Mouse (Mus musculus) limb, embryonic 14.5 days (tissue): ENCODE measurements around the gene Slc6a21. TPM values are rescaled to one million over a fixed set of nuclear protein-coding genes. Genes with fewer than 3 reads are reported as not detected.
A peak's percentile ranks its signal among the peaks of the same experiment; 100 is the strongest.
"Not testable (repeated sequence)": the region's sequence is repeated elsewhere in the genome, so short reads cannot be mapped to it uniquely, and the experiment has no call there.

Source experiments
- ATAC-seq: fragments of 200-750 bp; cut with Nextera tagmentation; 2 replicates; pipeline ENCODE4 v1.8.0; 2017; ENCODE audit warnings: low read depth, moderate number of reproducible peaks, moderate TSS enrichment; ENCODE audit not compliant: low FRiP score
- DNase-seq: peaks from one replicate; pipeline ENCODE4 v3.0.0-alpha.2; 2015; ENCODE audit warnings: low spot score
- H3K27ac ChIP-seq: fragments of 300-500 bp; sonication (generic); replicated peaks from 2 replicates; pipeline ENCODE4 v1.5.1; 2014; ENCODE audit warnings: low read depth, mild to moderate bottlenecking, low read length, moderate library complexity, mixed read lengths
- H3K27me3 ChIP-seq: fragments of 300-500 bp; sonication (generic); 2 replicates; pipeline ENCODE4 v1.6.1; 2014; ENCODE audit warnings: low read length, mixed read lengths; ENCODE audit not compliant: control insufficient read depth, insufficient read depth
- H3K36me3 ChIP-seq: fragments of 300-500 bp; sonication (generic); 2 replicates; pipeline ENCODE4 v1.6.1; 2014; ENCODE audit warnings: mild to moderate bottlenecking, low read length, moderate library complexity, mixed read lengths; ENCODE audit not compliant: control insufficient read depth, insufficient read depth
- H3K4me1 ChIP-seq: fragments of 300-500 bp; sonication (generic); 2 replicates; pipeline ENCODE4 v1.6.1; 2014; ENCODE audit warnings: antibody characterized with exemption, low read length, mixed read lengths; ENCODE audit not compliant: control insufficient read depth, insufficient read depth
- H3K4me2 ChIP-seq: fragments of 300-500 bp; sonication (generic); replicated peaks from 2 replicates; pipeline ENCODE4 v1.6.1; 2014; ENCODE audit warnings: low read depth, mild to moderate bottlenecking, low read length, moderate library complexity; ENCODE audit not compliant: severe bottlenecking
- H3K4me3 ChIP-seq: fragments of 300-500 bp; sonication (generic); replicated peaks from 2 replicates; pipeline ENCODE4 v1.5.1; 2014; ENCODE audit warnings: low read length
- H3K9ac ChIP-seq: fragments of 300-500 bp; sonication (generic); 2 replicates; pipeline ENCODE4 v1.6.1; 2014; ENCODE audit warnings: mild to moderate bottlenecking, low read depth, low read length, moderate library complexity; ENCODE audit not compliant: severe bottlenecking
- H3K9me3 ChIP-seq: fragments of 300-500 bp; sonication (generic); 2 replicates; pipeline ENCODE4 v1.6.1; 2016; ENCODE audit warnings: low read length; ENCODE audit not compliant: control insufficient read depth
- POLR2A ChIP-seq: fragments of 200-500 bp; IDR thresholded peaks from 2 replicates; pipeline ENCODE4 v1.8.0; 2012; ENCODE audit warnings: inconsistent platforms, mild to moderate bottlenecking, moderate library complexity, borderline replicate concordance; ENCODE audit not compliant: insufficient read depth, insufficient read length; ENCODE audit errors: extremely low read depth
- WGBS: fragments of 180-500 bp; shearing (Covaris S2); extraction: QIAGEN DNeasy Blood & Tissue Kit; methylation state at CpG from one replicate; pipeline ENCODE4 v1.1.7; 2014; 5-methylcytosine and 5-hydroxymethylcytosine counted together
- polyA plus RNA-seq, 2 experiments: library from polyadenylated mRNA; depleted of rRNA in 1 of 2; stranded (reverse) in 1 of 2; unstranded in 1 of 2; fragments of >200 nt; fragmentation: Nextera tagmentation in 1 of 2; extraction: Ambion mirVana in 1 of 2; gene quantifications; 2 replicates each; pipeline versions ENCODE4 v1.2.1 to v1.2.3; 2012 to 2014

Slc6a21 gene
- polyA plus RNA-seq, 2 experiments: not detected

DNA sequence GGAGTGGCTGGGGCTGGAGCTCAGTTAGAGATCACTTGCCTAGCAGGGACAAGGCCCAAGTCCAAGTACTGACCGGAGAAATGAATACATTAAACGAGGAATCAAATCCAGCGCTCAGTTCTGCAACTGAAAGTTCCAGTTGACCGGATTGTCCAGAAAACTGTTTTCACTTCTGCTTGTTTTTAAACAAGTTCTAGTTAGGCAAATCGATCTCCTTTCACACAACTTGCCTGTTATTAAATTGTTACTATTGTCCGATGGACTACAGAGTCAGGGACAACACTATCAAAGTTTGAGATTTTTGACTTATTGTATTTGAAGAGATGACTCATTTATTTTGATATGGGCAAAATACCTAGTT, 35.9 kb upstream of the Slc6a21 start:
- 77% methylated on average over 6 of the region's 6 CpGs for WGBS
- Histone ChIP-seq H3K9ac (peak overlapping the region; percentile 46; the same call in 1 of the 2 replicates), H3K9me3 (no peaks in the 10 kb centered on the region), H3K4me3 (peak overlapping the region; percentile 29; the same call in 1 of the 2 replicates), H3K36me3 (no peaks in the 10 kb centered on the region), H3K27me3 (no peaks in the 10 kb centered on the region), H3K27ac (no peak overlapping the region), H3K4me1 (peaks cover 7% of the 10 kb centered on the region; the same call in 1 of the 2 replicates), H3K4me2 (peak overlapping the region; percentile 49)
- no peak for DNase-seq
- ATAC-seq: no peak
- no peak for TF ChIP-seq POLR2A

DNA sequence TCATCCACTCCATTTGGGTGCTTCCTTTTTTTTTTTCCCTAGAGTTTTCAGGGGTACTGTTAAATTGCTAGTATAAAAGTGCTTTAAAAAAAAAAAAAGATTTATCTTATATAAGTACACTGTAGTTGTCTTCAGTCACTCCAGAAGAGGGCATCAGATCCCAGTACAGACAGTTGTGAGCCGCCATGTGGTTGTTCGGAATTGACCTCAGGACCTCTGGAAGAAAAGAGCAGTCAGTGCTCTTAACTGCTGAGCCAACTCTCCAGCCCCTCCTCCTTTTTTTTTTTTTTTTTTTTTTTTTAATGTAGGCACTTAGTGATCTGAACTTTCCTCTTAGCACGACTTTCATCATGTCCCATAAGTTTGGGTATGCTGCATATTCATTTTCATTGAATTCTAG, 29.6 kb upstream of the Slc6a21 start:
- H3K4me2 ChIP-seq: no peak overlapping the region
- no peak for TF ChIP-seq POLR2A
- H3K27me3 ChIP-seq: no peaks in the 10 kb centered on the region
- H3K4me3 ChIP-seq: no peak overlapping the region
- 36% methylated on average over 3 of the region's 3 CpGs for WGBS
- H3K27ac ChIP-seq: no peak overlapping the region
- ATAC-seq (no peak), DNase-seq (no peak)
- no peaks in the 10 kb centered on the region for H3K36me3 ChIP-seq
- H3K4me1 ChIP-seq: no peaks in the 10 kb centered on the region
- no peak overlapping the region for H3K9ac ChIP-seq
- no peaks in the 10 kb centered on the region for H3K9me3 ChIP-seq

DNA sequence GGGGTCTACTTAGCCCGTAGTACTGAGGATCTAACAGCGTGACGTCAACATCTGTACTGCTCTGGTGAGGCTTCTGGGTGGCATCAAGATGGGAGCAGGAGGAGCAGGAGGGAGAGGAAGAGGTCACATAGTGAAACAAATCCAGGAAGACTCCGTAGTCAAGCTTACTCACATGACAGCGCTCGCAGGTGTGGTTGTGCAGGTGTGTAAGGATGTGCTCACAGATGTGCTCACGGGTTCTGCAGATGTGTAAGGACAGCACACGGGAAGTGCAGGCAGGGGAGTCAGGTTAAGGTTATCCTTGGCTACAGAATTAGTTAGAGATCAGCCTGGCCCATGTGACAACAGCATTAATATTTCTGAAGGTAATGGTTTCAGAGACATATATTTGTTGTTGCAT, 23.5 kb upstream of the Slc6a21 start:
- no peaks in the 10 kb centered on the region for H3K4me1 ChIP-seq
- no peak overlapping the region for H3K4me3 ChIP-seq
- no peaks in the 10 kb centered on the region for H3K9me3 ChIP-seq
- no peak overlapping the region for H3K27ac ChIP-seq
- 79% methylated on average over 8 of the region's 8 CpGs for WGBS
- no peak overlapping the region for H3K9ac ChIP-seq
- no peak overlapping the region for H3K4me2 ChIP-seq
- no peak for ATAC-seq
- TF ChIP-seq POLR2A: no peak
- DNase-seq: no peak
- H3K27me3 ChIP-seq: no peaks in the 10 kb centered on the region
- H3K36me3 ChIP-seq: no peaks in the 10 kb centered on the region

DNA sequence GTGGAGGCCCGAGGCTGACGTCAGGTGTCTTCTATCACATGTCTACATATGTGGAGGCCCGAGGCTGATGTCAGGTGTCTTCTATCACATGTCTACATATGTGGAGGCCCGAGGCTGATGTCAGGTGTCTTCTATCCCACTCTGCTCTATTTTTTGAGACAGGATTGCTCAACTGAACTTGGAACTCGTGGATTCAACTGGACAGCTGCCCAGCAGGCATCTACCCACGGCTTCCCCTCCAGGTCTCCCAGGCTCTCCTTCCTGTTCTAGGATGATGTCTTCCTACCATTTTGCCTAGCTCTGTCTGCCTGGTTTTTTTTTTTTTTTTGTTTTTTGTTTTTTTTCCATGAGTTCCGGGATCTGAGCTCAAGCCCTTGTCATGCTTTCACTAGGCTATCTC, 21.5 kb upstream of the Slc6a21 start:
- not testable (repeated sequence) for H3K9ac ChIP-seq, ATAC-seq, H3K4me1 ChIP-seq, H3K9me3 ChIP-seq, H3K27ac ChIP-seq, DNase-seq, H3K4me3 ChIP-seq, H3K4me2 ChIP-seq, H3K27me3 ChIP-seq, H3K36me3 ChIP-seq
- WGBS: 82% methylated on average over 5 of the region's 7 CpGs

DNA sequence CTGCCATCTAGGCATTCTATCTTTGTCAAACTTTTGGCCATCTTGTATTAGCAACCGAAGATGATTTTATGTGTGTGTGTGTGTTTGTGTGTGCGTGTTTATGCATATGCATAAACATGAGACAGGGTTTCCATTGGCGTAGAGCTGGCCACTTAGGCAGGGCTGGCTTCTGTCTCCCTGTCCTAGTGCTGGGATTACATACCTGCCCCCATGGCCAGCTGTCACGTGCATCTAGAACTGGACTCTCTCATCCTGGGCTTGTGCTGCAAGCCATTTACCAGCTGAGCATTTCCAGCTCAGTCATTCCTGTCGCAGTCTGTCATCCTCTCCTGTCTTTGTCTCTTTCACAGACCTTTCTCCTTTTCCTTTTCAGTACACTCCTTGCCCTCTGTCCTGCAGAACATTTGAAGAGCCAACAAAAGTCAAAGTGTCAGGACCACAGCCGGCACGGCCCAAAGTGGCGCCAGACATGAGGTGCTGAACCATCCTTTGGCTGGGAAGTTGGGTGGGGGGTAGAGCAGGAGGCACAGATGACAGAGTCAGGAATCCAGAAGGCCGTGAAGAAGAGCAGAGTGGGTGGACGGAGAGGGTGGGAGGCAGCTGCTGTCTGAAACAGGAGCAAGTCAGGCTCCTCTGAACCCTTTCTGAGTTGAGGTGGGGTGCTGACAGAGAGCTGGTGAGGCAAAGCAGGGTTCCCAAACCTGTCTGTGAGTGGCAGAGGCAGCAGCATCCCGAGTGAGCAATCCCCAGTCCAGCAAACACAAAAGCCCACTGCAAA, 20.1 kb upstream of the Slc6a21 start:
- H3K9me3 ChIP-seq: no peaks in the 10 kb centered on the region
- DNase-seq: no peak
- H3K9ac ChIP-seq: no peak overlapping the region
- TF ChIP-seq POLR2A: no peak
- H3K4me2 ChIP-seq: no peak overlapping the region
- ATAC-seq: no peak
- H3K27me3 ChIP-seq: no peaks in the 10 kb centered on the region
- no peak overlapping the region for H3K27ac ChIP-seq
- no peak overlapping the region for H3K4me3 ChIP-seq
- 51% methylated on average over 11 of the region's 11 CpGs for WGBS
- no peaks in the 10 kb centered on the region for H3K36me3 ChIP-seq
- H3K4me1 ChIP-seq: no peaks in the 10 kb centered on the region

DNA sequence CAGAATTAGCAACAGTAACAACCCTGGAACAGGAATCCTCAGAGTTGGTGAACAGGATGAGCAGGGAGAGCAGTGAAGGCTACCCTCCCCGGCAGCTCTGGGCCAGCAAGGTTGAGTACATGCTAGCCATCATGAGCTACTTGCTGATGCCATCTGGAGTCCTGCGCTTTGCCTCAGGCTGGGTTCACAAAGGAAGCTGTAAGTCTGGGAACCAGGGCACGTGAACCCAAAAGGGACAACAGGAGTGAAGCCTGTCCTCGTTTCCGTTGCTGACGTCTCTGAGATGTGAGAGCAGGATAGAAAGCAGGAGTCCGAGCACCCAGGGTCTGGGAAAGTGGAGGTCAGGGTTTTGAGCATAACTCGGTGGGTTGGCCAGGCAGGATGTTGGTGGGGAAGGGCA, 18.0 kb upstream of the Slc6a21 start:
- 77% methylated on average over 8 of the region's 8 CpGs for WGBS
- TF ChIP-seq POLR2A: no peak
- no peak for ATAC-seq
- H3K27me3 ChIP-seq: no peaks in the 10 kb centered on the region
- no peak overlapping the region for H3K9ac ChIP-seq
- H3K9me3 ChIP-seq: no peaks in the 10 kb centered on the region
- no peak for DNase-seq
- no peak overlapping the region for H3K27ac ChIP-seq
- no peak overlapping the region for H3K4me3 ChIP-seq
- no peaks in the 10 kb centered on the region for H3K36me3 ChIP-seq
- no peaks in the 10 kb centered on the region for H3K4me1 ChIP-seq
- H3K4me2 ChIP-seq: no peak overlapping the region
